8 mouse cellular contexts compared by ENCODE assay signal in genomic region chr11:100816801-100817200, GRCm38 (mm10).
DNase-seq lines count a peak whose midpoint lies in the region.
"Had no signal": no experiment of that assay in that cellular context is flagged by ENCODE, and none has a peak within 500 bp of the region (broad histone marks: within the 10 kb centered on the region; RNA-seq: fewer than 3 reads in every experiment).

No protein-coding gene starts in this region.

- DNase-seq in kidney, adult 11 months = peak; percentile 44
- no peak for DNase-seq in kidney, postnatal 4 days
- DNase-seq in retina, postnatal 1 day = peak; percentile 78
- no peak for DNase-seq in retina, embryonic 14.5 days (ENCODE audit: low spot score)
- DNase-seq in cerebellum, postnatal 25 days = peak; percentile 66 to 75
- DNase-seq in right cerebral cortex, postnatal 25 days = no peak
- no peak for DNase-seq in spleen, postnatal 4 days (ENCODE audit: low spot score in 2 of 2)
- DNase-seq: thymus, adult 2 months had no signal

Comparison
In these comparisons a context has a peak if more than half of its experiments do, and no peak if none do; other contexts are left out.
1. DNase-seq: peak in kidney, adult 11 months (single experiment), retina, postnatal 1 day (single experiment) and cerebellum, postnatal 25 days (2 of 2); none in kidney, postnatal 4 days (0 of 2), retina, embryonic 14.5 days (single experiment), right cerebral cortex, postnatal 25 days (single experiment) and spleen, postnatal 4 days (0 of 2).